In the genomic region with DNA sequence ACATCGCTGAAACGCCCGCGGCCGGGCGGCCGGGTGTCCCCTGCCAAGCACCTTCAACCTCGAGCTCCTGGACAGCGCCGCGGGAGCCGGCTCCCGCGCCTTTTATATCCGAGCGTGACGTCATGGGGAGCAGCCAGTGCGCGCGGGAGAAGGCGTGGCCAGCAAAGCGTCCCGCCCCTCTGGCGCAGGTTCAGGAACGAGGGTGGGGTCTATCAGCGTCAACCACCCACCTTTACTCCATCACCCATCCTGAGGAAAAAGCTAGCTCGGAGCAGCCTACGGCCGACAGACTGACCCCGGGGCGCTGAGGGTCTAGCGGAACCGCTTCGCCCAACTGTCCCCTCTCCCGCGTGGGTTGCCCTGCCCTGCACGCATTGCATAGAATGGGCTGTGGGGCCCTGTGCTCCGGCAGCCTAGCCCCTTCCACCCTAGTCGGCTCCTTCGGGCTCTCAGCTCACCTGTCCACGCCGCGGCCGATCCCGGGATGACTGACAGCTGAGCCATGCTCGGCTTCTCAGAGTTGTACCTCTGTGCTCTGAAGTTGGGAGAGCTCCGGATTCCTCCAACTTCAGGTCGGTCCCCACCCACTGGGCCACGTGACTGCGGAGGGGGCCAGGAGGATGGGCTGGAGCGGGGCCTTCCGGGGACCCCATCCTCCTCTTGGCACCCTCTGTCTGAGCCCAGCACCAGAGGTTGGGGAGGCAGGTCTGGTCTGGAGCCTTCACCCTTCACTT, we compare ENCODE assay signal across 8 mouse cellular contexts. TPM values are rescaled to one million over a fixed set of nuclear protein-coding genes. Genes with fewer than 3 reads are reported as not detected.
A peak's percentile ranks its signal among the peaks of the same experiment; 100 is the strongest.
DNase-seq lines count a peak whose midpoint lies in the region; ATAC-seq lines count a peak whose summit lies in the region.

A gene (minus strand): TSS at position 556 of the 734 bp plus-strand sequence.

- peak; percentile 91 for ATAC-seq in hindbrain, embryonic 11.5 days (ENCODE audit: low FRiP score)
- ATAC-seq in lung, embryonic 16.5 days (ENCODE audit: low read depth), result peak; percentile 89

- no peaks in the 10 kb centered on the region for H3K36me3 ChIP-seq in hindbrain, embryonic 11.5 days (ENCODE audit: control insufficient read depth, insufficient read depth, low read length)
- no peaks in the 10 kb centered on the region for H3K36me3 ChIP-seq in lung, embryonic 16.5 days (ENCODE audit: control insufficient read depth, insufficient read depth, low read length)

- H3K4me2 ChIP-seq in hindbrain, embryonic 11.5 days (replicated peaks; ENCODE audit: low read depth, low read length), result peak within 1 kb of the TSS; percentile 98
- peak within 1 kb of the TSS; percentile 97 for H3K4me2 ChIP-seq in lung, embryonic 16.5 days (ENCODE audit: low read depth, low read length)

- peaks cover 6% of the 10 kb centered on the region for H3K4me1 ChIP-seq in hindbrain, embryonic 11.5 days (replicated peaks; ENCODE audit: control insufficient read depth, insufficient read depth, low read length)
- peaks cover 9% of the 10 kb centered on the region; the same call in 1 of the 2 replicates for H3K4me1 ChIP-seq in lung, embryonic 16.5 days (replicated peaks; ENCODE audit: control insufficient read depth, insufficient read depth, low read length)

- H3K9ac ChIP-seq in hindbrain, embryonic 11.5 days (ENCODE audit: low read depth, low read length), result peak within 1 kb of the TSS; percentile 41
- peak within 1 kb of the TSS; percentile 54 for H3K9ac ChIP-seq in lung, embryonic 16.5 days (ENCODE audit: low read length)

- H3K27me3 ChIP-seq in hindbrain, embryonic 11.5 days (ENCODE audit: control insufficient read depth, insufficient read depth, low read length), result peaks cover 24% of the 10 kb centered on the region
- peaks cover 45% of the 10 kb centered on the region for H3K27me3 ChIP-seq in lung, embryonic 16.5 days (ENCODE audit: control insufficient read depth, insufficient read depth, low read depth, low read length)

- peak within 1 kb of the TSS; percentile 58 for H3K4me3 ChIP-seq in hindbrain, embryonic 11.5 days (ENCODE audit: low read depth, low read length)
- H3K4me3 ChIP-seq in lung, embryonic 16.5 days (ENCODE audit: low read length), result peak within 1 kb of the TSS; percentile 55

- H3K27ac ChIP-seq in hindbrain, embryonic 11.5 days (ENCODE audit: low read depth, low read length), result no peak within 1 kb of the TSS
- no peak within 1 kb of the TSS for H3K27ac ChIP-seq in lung, embryonic 16.5 days (ENCODE audit: low read length)

- WGBS in hindbrain, embryonic 11.5 days, result 2% methylated on average over 52 of the region's 52 CpGs
- WGBS in lung, embryonic 16.5 days, result 2% methylated on average over 52 of the region's 52 CpGs

- DNase-seq in WW6 (ENCODE audit: low read depth, low spot score), result peak; percentile 66
- DNase-seq in cerebellum, adult 9-11 months, result peak; percentile 77
- DNase-seq in frontal cortex, adult 2 months (ENCODE audit: extremely low spot score in 1 of 2, low spot score in 1 of 2), result peak; percentile 40 to 81
- DNase-seq in hindbrain, embryonic 11.5 days (ENCODE audit: low spot score), result peak; percentile 84
- DNase-seq in layer of hippocampus, postnatal 10 days (ENCODE audit: low spot score in 2 of 2), result peak; percentile 84 to 90
- peak; percentile 59 for DNase-seq in retina, postnatal 7 days (ENCODE audit: low read depth, low spot score)
- DNase-seq in thymus, postnatal 4 days, result peak; percentile 81

- H3K9me3 ChIP-seq in hindbrain, embryonic 11.5 days (ENCODE audit: control insufficient read depth, low read length), result no peaks in the 10 kb centered on the region
- no peaks in the 10 kb centered on the region for H3K9me3 ChIP-seq in lung, embryonic 16.5 days (ENCODE audit: control insufficient read depth, low read length)

RNA-seq across cellular contexts. Expression of the gene that starts here (rescaled TPM):
- 148 and 152 TPM in 2 replicates for polyA plus RNA-seq in frontal cortex, adult 2 months (2012; rRNA removed)
- 0.85 and 0.88 TPM in 2 replicates for polyA plus RNA-seq in hindbrain, embryonic 11.5 days (2014; fragmentation: Nextera tagmentation; extraction: Ambion mirVana)
- 100 to 1,000 TPM; 168 to 170 TPM for total RNA-seq in layer of hippocampus, postnatal 10 days (2021)
- polyA plus RNA-seq in lung, embryonic 16.5 days (2015; fragmentation: Nextera tagmentation; extraction: Ambion mirVana), result 0.34 and 0.55 TPM in 2 replicates

Comparison
In these comparisons a context has a peak if more than half of its experiments do, and no peak if none do; other contexts are left out.
1. RNA of the gene that starts here (polyA plus RNA-seq): 148 to 152 TPM in frontal cortex, adult 2 months; 0.85 to 0.88 TPM in hindbrain, embryonic 11.5 days and 0.34 to 0.55 TPM in lung, embryonic 16.5 days; every median in the first group is over 10 times any median in the second.
2. Peak in DNase-seq, ATAC-seq, H3K4me3 ChIP-seq, H3K9ac ChIP-seq and H3K4me2 ChIP-seq in hindbrain, embryonic 11.5 days; RNA of the gene not detected or under 1 TPM.
3. Peak in ATAC-seq, H3K4me3 ChIP-seq, H3K9ac ChIP-seq and H3K4me2 ChIP-seq in lung, embryonic 16.5 days; RNA of the gene not detected or under 1 TPM.
4. Peak in every context shown above with its lines, with median percentiles within 50 percentile points of each other: DNase-seq.